Mouse (Mus musculus): Measurements from ENCODE around the gene Mcfd2.

Mcfd2 gene

GRCm38 (mm10) chr17:87236725-87237650, 28.7 kb downstream of the Mcfd2 start:
- peak; percentile 59 for DNase-seq (ENCODE audit: low spot score)

DNA sequence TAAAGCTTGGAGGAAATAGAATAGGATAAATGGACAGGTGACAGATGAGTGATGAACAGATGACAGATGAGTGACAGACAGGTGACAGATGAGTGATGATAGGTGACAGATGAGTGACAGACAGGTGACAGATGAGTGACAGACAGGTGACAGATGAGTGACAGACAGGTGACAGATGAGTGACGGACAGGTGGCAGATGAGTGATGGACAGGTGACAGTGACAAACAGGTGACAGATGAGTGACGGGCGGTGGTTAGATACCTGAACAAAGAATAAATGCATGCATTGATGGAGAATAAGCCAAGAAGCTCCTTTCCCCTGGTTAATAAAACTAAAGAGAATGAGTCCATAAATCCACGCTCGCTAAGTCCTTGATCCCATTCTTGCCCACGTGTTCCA, 30.7 kb downstream of the Mcfd2 start:
- DNase-seq (ENCODE audit: low spot score) = no peak

DNA sequence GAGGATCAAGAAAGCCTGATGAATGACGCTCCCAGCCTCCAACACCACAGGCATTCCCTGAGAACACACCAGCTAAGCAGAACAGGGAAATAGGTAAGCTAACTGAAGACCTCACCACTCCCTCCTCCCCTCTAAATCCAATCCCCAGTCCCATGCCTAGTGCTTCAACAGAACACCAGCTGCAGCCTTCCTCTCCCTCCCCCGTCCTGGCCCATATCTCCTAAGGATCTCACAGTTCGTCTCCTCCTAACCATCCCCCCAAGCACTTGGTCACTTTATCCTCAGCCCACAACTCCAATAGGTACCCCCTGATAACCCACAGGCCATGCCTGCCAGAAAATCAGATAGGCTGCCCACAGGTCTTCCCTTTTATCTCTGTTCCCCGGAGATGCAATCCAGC, 37.9 kb downstream of the Mcfd2 start:
- no peak for DNase-seq (ENCODE audit: low spot score)

- no peak for DNase-seq (ENCODE audit: low spot score)
These were observed 39.6 kb downstream of the Mcfd2 start for GRCm38 (mm10) chr17:87226079-87226640.

GRCm38 (mm10) chr17:87225384-87225783, 40.4 kb downstream of the Mcfd2 start:
- no peak for DNase-seq (ENCODE audit: low spot score)

- DNase-seq (ENCODE audit: low spot score) = no peak
These were observed 41.3 kb downstream of the Mcfd2 start for GRCm38 (mm10) chr17:87224461-87224860.

DNA sequence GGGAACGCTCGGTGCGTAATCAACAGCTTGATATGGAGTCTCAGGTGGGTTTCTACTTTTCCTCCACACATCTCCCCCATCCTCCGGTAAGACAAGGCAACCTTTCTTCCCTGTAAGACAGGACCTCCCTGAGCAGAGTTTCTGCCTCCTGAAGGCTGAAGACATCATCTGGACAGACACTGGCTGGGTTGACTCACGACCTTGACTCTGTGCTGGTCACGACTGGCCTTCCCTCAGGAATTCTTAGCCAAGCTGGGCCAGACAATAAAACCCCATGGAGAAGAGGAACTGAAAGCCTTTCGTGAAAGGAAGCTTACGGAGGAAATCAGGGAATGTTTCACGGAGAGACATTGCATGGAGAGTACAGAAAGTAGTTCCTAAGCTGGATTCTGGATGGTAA, 46.3 kb downstream of the Mcfd2 start:
- DNase-seq (ENCODE audit: low spot score) = no peak

DNA sequence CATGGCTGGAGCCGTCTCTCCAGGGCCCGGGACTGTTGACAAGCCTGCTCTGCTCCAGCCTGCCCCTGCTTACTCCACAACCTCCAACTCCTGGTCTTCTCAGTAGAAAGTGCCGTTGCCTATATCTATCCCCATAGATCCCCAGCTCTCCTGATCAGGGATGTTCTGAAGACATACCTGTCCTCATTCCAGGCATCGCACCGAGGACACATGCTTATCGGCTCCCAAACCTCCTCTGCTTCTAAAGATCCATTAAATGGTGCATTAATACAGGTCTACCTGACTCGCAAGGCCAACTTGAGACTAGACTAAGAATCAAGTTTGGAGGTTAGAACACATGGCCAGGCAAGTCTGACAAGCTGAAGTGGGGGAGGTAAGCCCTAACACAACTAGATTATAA, 51.2 kb downstream of the Mcfd2 start:
- DNase-seq (ENCODE audit: low spot score) = no peak

GRCm38 (mm10) chr17:87210525-87210924, 55.2 kb downstream of the Mcfd2 start:
- no peak for DNase-seq (ENCODE audit: low spot score)

DNA sequence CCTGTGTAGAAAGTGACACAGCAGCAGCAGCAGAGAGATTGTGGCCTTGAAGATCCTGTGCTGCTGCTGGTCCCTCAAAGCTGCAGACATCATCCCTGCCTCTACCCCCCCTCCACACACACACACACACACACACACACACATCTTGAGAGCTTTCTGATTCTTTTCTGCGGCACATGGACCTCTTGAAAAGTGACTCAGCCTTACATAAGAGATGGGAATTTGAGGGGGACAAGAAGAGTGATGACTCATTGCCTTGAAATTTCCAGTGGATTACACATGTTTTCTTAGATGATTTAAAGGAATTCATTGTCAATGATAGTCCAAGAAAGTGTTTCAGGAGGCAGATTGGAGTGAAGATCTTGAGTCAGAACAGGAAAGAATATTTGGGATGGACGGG, 58.9 kb downstream of the Mcfd2 start:
- DNase-seq (ENCODE audit: low spot score) = peak; percentile 11
